Comparison of ENCODE assay signal across 19 mouse cellular contexts in the genomic region with DNA sequence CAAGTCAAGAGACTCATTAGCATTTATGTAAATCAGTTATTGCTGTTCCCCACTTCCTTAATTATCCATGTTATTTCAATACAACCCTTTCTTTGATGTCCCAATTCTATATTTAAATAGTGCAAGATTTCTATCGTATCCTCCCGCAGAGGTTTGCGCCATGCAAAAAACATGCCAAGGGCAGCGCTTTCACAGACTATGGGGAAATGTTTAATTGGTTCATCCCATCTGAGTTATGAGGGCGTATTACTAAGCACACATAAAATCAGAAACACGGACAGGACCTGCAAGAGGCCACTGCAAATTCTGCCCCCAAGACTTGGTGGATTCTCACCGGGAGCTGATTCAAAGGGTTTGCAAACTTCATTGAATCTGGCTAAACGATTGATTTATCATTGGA.
"Had no signal": no experiment of that assay in that cellular context is flagged by ENCODE, and none has a peak within 500 bp of the region (broad histone marks: within the 10 kb centered on the region; RNA-seq: fewer than 3 reads in every experiment).

No protein-coding gene starts in this region.

- H3K4me3 ChIP-seq: layer of hippocampus, adult 2 months; limb, embryonic 10.5 days; limb, embryonic 13.5 days; liver, embryonic 12.5 days; liver, embryonic 15.5 days; lung, embryonic 15.5 days; midbrain, embryonic 15.5 days; myocyte; neural tube, embryonic 13.5 days; stomach, embryonic 15.5 days had no signal

- H3K27me3 ChIP-seq: limb, embryonic 13.5 days; liver, embryonic 12.5 days; liver, embryonic 15.5 days; lung, embryonic 15.5 days; midbrain, embryonic 15.5 days; neural tube, embryonic 13.5 days; stomach, embryonic 15.5 days had no signal

- H3K36me3 ChIP-seq: limb, embryonic 10.5 days; limb, embryonic 13.5 days; liver, embryonic 12.5 days; liver, embryonic 15.5 days; lung, embryonic 15.5 days; midbrain, embryonic 15.5 days; neural tube, embryonic 13.5 days; stomach, embryonic 15.5 days had no signal

- ATAC-seq: liver, embryonic 12.5 days; midbrain, embryonic 15.5 days had no signal

- H3K27ac ChIP-seq: kidney, postnatal 0 days; layer of hippocampus, adult 2 months; limb, embryonic 10.5 days; limb, embryonic 13.5 days; liver, embryonic 12.5 days; liver, embryonic 15.5 days; lung, embryonic 15.5 days; midbrain, embryonic 15.5 days; neural tube, embryonic 13.5 days; stomach, embryonic 15.5 days had no signal

- DNase-seq: kidney, adult 18-20 months; kidney, postnatal 25 days; layer of hippocampus, adult 9-11 months; liver; lung, adult 18-20 months; lung, postnatal 10 days; lung, postnatal 36 days; thymus, postnatal 36 days had no signal

- H3K4me1 ChIP-seq: liver, embryonic 12.5 days; liver, embryonic 15.5 days; stomach, embryonic 15.5 days had no signal
